Mouse (Mus musculus) left cerebral cortex, postnatal 14 days (tissue): ENCODE results near the gene Mlh1. TPM values are rescaled to one million over a fixed set of nuclear protein-coding genes. Genes with fewer than 3 reads are reported as not detected.

ENCODE experiments used
- DNase-seq, 2 experiments: peaks; one replicate each; pipeline ENCODE4 v3.0.0; 2021 to 2022; ENCODE audit warnings: low spot score in 2 of 2, mixed read lengths in 1 of 2
- intact Hi-C: fragments of 180-260 bp; cut with DNase I; formaldehyde crosslinking; loops from one replicate; pipeline ENCODE4 v1.15.1; 2025
- total RNA-seq, 2 experiments: library from RNA; stranded (reverse); gene quantifications; 2 replicates each; pipeline ENCODE4 v1.2.3; 2021

Gene Mlh1
- total RNA-seq, 2 experiments from 2014 or later = 16.8 to 17.9 TPM

DNA sequence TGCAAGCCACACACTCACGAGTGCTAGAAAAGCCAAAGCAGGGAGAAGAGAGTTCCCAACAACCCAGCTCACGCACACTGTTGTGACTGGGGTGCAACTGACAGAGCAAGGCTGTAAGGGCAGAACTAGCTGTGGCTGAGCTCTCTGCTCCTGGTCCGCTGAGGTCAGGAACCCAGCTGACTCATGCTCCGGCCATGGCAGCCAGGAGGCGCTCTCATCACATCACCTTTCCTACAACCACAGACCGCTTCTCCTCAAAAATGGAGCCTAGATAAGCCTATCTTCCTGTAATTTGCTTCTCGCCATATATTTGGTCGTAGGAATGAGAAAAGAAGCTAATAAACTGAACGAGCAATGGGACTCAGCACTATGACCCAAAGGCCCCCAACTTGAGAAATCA, 36.9 kb downstream of the Mlh1 start:
- DNase-seq = no peak
- intact Hi-C loops = no loop called here

DNA sequence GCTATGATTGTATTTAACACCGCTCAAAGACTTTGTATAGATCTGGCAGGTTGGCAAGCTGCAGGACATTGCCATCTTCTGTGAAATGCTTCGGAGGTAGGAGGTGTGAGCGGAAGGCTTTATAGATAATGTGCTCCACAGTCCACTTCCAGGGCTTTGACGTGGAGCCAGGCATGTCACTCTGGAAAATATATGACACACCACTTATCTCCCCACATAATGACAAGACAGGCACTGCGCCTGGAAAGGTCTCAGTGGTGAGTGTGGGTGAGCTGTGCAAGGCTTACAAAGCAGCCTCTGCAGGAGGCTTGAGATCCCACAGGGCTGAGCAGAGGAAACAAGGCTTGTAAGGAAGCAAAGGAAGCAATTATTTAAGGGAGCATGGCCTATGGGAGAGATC, 43.1 kb downstream of the Mlh1 start:
- no peak for DNase-seq
- intact Hi-C loops = no loop called here

DNA sequence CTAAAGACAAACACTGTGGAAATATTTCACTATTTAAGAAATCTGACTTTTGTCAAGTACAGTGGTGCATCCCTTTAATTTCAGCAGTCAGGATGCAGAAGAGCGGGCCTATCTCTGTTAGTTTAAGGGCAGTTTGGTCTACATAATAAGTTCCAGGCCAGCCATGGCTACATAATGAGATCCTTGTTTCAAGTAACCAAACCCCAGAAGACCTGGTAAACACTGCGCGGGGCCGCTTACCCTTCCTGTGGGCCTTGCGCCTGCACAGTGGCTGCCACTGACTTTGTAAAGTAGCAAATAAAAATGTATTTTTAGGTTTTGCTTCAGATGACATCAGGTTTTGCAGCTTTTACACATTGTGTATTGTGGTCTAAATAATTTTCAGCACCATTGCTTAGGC, 48.2 kb downstream of the Mlh1 start:
- intact Hi-C loops = no loop called here
- no peak for DNase-seq

DNA sequence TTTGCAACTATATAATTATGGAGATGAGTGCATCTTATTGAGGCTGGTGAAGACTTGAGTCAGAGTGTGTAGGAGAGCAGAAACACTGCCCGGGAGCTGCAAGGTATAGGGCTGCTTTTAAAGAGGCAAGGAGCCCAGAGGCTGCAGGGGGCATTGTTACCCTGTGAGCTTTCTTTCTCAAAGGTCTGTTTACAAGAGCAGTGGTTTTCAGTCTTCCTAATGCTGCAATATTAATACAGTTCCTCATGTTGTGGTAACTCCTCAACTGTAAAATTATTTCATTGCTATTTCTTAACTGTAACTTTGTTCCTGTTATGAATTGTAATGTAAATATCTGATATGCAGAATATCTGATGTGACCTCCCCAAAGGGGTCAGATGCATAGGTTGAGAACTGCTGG, 50.0 kb downstream of the Mlh1 start:
- intact Hi-C loops = no loop called here
- DNase-seq = no peak

DNA sequence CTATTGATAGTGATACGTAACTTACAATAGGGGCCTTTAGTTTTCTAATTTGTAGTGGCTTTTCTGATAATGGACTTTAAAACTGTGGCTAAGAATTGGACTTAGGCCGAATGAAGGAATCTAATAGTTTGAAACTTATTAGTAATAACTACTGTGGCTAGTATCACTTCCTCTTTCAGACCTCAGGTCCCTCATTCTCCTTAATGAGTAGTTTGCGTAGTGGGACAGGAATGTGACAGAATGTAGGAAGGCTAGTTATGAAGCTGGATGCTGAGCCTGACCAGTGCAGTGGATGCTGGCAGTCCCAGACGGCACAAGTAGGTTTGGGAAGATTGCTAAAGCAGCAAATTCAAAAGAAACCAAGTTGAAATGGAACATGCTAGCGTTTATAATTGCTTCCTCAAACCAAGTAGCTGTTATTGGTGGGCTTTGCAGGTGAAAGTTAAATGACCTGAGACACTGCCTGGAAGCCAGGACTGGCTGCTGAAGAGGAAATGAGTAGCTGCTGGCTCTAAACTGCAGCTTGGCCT, 51.0 kb downstream of the Mlh1 start:
- DNase-seq = no peak
- intact Hi-C loops = no loop called here

DNA sequence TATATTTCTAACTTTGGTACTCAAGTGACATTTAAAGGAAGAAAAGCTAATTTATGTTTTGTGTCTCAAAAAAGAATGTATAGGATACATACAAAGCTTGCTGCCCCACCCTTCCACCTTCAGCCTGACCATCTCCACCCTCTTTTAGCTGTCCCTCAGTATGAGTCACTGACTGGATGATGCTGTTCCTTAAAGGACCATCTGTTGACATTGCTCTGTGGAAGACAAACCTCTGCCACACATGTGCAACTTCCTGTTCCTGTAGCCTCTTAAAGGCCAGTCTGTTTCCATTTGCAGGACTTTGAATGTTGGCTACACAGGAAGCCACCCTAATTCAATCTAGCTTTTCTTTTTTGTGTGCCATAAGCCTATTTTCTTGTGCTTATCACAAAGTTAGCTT, 55.2 kb downstream of the Mlh1 start:
- intact Hi-C loops = no loop called here
- no peak for DNase-seq

DNA sequence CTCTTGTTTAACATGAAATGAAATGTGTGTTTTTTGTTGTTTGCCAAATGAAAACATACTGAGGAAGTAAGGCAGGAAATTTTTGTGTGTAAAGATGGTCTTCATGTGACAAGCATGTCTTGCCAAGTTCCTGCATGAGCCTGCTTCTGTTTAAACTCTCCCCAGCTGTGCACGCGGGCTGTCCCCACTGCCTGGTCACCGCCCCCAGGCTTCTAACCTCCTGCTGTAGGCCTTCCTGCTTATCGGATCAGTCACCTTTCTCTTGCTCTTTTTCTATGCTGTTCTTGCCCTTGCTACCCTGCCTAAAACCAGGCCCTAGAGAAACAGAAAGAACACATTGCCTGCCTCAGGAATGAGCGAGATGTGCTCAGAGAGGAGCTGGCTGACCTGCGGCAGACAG, 58.1 kb downstream of the Mlh1 start:
- intact Hi-C loops = no loop called here
- DNase-seq = no peak

DNA sequence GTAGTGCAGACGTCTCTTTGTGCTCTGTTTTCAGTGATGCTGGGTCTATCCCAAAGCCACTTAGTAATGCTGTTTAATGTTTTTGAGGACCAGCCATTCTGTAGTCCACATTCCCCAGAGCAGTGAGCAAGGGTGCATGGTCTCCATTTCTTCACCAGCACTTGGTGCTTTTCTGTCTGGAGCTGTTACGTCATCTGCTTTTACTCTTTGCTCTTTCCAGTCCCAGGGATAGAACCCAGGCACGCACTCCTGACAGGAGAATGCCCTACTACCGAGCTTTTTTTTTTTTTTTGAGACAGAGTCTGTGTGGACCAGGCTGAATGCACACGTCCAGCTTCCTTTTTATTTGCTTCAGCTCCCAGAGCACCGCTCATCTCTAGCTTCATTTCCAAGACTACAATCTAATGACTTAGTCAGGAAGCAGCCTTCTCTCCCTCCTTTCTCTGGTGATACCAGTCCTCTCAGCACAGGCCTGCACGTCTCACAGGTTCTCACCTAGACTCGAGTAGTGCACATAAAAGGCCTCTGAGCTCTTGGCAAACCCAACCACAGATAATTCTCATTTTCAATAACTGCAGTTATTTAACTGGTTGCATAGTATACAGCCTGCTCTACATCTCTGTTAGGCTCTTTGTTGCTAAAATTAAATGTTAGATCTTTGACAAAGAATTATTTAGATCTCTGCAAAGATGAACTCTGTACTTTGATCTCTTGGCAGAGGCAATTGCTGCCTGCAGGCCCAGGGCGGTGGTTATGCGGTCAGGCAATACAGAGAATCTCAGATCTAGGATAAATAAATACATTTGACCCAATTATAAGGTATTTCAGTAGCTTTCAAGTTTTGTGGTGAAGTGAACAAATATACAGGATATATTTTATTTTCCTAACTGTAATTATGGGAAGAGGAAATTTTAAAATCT, 60.2 kb downstream of the Mlh1 start:
- no peak for DNase-seq
- intact Hi-C loops = no loop called here

DNA sequence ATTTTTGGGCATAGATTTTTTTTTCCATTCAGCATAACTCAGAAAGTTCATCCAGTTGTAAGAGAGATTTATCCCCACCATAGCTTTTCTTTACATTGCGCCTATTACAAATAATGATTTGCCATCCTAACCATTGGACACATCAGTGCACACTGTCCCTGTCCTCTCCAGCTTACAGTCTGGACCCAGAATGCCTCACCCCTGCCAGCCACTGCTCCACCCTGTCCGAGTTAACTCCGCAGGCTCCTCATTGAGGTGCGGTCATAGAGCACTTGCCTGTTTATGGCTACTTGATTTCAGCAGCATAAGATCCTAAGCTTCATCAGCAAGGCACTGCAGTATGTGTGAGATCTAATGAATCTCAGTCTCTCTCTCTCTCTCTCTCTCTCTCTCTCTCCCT, 61.2 kb downstream of the Mlh1 start:
- no peak for DNase-seq
- intact Hi-C loops = no loop called here

DNA sequence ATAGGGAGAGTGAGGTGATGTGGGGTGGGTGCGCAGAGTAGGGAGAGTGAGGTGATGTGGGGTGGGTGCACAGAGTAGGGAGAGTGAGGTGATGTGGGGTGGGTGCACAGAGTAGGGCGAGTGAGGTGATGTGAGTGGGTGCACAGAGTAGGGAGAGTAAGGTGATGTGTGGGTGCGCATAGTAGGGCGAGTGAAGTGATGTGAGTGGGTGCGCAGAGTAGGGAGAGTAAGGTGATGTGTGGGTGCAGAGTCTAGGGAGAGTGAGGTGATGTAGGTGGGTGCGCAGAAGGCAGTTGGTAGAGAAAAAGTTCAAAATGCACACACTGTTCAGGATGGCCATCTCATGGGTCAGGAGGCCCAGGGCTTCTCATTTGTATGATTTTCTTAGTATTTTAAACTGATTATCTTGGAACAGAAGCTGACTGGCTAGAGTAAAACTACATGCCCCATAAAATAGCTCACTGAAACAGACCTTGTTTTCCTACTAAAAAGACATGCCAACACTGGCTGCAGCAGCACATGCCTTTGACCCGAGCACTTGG, 62.4 kb downstream of the Mlh1 start:
- no peak for DNase-seq

DNA sequence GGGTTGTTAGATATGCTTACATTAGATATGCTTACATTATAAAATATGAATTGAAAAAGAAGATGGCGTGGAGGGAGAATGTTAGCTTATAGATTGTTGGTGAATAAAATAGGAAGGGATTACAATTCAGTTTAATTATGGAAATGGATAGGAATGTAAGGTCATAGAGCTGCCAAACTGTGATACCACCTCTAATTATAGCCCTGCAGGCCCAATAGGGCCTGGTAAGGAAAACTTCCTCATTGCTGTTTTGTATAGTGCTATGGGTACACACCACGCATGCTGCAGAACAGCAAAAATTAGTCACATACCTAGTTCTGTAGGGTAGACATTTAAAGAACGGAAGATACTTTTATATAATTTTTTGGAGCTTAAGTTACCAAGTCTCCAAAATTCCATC, 63.4 kb downstream of the Mlh1 start:
- intact Hi-C loops = loop anchor here (10.0 kb wide), 2 partner anchors 83 to 113 kb away; no protein-coding TSS in a partner anchor
- DNase-seq = no peak

More for the DNA sequence above, 62.4 kb downstream of the Mlh1 start:
- intact Hi-C loops = loop anchor here (10.0 kb wide), 2 partner anchors 84 to 114 kb away; no protein-coding TSS in a partner anchor

DNA sequence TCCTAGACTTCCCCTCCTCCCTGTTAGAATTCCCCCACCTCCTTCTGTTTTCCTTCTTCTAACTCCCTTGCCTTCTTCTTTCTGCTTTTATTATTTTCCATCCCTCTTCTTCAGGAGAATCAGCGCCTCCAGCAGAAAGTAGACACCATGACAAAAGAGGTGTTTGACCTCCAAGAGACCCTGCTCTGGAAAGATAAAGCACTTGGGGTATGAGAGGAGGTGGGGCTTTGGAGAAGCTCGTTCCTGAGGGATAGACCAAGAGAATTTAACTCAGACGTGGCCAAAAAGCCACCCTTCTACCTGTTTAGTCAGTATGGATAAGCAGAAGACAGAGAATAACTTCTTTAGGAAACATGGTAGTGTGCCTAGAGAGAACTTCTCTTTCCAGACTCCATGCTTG, 63.9 kb downstream of the Mlh1 start:
- DNase-seq = no peak
- intact Hi-C loops = loop anchor here (10.0 kb wide), 2 partner anchors 83 to 113 kb away; no protein-coding TSS in a partner anchor

DNA sequence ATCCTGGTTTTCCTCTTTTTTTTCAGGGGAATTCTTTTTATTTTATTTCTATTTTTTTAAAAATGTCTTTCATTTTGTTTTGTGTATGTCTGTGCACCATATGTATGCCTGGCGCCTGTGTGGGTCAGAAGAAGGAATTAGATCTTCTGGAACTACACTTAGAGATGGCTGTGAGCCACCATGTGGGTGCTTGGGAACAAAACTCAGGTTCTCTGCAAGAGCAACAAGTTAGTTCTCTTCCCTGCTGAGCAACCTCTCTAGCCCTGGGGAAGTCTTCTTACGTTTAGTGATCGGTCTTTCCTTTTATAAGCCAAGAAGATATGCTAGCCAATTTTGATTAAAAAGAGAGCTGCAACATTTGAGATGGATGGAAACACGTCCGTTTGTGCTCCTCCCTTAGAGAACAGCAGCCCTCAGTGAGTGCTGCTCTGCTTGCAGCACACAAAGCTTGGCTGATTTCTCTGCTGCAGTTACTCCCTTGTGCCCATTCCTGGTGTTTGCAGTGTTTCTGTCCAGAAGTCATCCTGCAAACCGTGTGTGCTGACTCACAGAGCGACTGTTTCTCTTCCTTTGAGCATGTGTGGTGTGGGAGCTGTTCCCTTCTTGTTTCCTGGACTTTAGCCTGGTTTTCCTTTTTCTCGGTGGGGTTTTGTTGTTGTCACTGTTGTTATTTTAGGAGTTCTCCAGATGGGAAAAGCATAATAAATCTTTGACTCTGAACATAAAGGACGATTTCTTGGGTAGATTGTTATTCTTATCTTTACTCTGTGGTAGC, 66.8 kb downstream of the Mlh1 start:
- DNase-seq = peak; percentile 31 to 46
- intact Hi-C loops = loop anchor here (10.0 kb wide), 2 partner anchors 80 to 110 kb away; no protein-coding TSS in a partner anchor

DNA sequence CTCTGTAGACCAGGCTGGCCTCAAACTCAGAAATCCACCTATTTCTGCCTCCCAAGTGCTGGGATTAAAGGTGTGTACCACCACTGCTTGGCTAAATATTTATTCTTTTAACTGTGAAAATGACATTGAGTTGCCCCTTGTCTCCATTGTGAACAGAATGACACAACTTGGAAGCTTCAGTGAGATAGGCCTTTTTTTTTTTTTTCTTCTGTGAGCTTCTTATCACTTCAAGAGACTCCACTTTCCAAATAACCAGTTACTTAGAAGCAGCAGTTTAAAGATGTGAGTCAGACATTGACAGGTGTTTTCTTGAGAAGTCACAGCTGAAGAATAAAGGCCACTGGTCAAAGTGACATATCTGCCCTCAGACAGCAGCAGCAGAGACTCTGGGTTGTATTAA, 71.4 kb downstream of the Mlh1 start:
- DNase-seq = no peak
- intact Hi-C loops = loop anchor here (10.0 kb wide), 2 partner anchors 75 to 105 kb away; no protein-coding TSS in a partner anchor

DNA sequence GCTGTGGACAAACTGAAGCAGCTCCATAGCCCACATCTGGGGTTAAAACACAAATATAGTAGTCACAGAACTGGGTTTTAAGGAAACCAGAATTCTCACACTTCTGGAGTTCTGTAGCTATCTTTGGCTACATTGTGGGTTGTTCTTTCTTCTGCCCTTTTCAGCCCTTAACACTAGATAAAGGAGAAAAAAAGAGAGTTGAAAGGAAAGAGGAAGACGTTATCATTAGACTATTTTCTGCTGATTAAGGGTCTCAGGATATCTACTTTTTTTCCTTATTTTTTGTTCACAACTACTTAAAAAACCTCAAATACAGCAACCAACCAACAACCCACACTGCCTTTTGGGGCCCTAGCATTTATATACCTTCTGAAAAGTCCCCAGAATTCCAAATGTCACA, 73.3 kb downstream of the Mlh1 start:
- intact Hi-C loops = no loop called here
- DNase-seq = no peak

DNA sequence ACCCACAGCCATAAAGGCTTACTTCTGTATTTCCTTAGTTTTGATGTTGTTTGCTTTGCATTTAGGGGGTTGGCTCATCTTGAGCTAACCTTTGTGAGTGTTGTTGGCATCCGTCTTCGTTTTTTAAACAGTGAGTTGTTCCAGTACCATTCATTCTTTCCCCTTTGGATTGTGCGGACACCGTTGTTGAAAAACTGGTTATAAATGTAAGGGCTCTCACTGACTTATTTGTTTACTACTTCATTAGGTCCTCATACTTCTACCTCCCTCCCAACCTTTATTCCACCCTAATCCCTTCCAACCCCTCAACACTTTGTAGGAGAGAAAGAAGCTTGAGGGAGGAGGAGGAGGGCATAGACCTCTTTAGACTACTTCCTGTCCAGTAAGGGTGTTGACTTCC, 73.9 kb downstream of the Mlh1 start:
- DNase-seq = no peak
- intact Hi-C loops = no loop called here

DNA sequence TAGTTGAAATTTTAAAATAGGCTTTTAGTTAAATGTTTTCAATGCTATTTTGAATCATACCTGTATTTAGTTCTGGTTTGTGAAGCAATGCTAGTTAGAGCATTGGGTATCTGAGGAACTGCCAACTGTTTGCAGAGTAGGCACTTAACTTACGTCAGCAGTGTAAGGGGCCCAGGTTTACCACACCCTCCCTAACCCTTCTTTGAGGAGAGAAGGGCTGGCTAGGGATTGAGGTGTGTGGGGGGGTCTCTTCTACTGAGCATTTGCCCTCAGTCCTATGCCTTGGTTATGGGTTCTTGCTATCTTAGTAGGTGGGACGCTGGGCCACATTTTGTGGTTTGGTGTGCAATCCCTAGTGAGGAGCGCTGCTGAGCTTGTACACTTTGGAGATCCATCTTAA, 74.5 kb downstream of the Mlh1 start:
- DNase-seq = no peak
- intact Hi-C loops = no loop called here

DNA sequence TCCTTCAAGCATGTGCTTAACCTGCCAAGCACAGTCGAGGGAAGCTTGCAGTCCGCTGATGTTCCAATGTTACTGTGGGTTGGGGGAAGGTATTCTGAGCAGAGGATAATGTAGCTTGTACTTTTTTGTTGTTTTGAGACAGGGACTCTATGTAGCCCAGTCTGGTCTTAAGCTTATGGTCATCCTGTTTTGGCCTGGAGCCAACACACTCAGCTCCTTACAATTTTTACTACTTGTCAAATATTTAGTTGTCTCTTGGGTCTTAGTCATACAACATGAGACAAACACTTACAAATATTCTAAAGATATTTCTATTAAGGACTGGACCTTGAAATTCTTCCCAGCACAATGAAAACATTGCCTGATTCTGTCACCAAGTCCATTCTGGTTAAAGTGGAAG, 78.4 kb downstream of the Mlh1 start:
- DNase-seq = no peak
- intact Hi-C loops = no loop called here

DNA sequence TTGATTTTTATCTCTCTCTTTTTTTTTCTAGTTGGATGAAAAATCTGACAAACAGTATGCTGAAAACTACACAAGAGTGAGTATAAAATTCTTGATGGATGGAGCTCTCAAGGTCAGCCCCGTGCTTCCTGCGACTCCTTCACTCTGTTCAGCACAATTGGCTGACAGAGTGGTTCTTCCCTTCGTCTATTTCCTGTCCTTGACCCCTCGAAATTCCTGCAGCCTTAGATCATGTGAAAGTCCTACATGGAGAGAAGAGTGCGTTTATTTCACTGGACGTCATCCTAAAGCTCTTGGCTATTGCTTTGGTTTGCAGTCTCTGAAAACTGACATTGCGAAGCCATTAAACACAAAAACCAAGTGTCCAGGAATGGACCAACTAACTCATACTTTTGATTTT, 82.9 kb downstream of the Mlh1 start:
- no peak for DNase-seq
- intact Hi-C loops = no loop called here

DNA sequence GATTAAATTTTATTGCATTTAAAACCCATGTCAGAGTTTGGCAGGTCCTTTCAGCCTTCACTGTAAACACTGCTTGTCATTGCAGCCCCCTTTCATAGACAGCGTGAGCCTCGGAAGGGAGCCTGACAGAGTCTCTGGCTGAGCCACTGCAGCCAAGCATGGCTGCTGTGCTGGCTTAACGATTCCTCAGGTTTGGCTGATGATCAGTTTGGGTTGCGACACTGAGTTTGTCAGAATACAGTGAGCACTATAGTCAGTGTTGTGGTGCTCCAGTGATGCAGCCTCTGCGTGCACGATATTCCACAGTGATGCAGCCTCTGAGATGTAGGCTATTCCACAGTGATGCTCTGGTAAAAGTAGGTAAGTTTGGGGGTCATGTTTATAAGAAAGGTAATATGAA, 84.7 kb downstream of the Mlh1 start:
- DNase-seq = no peak
- intact Hi-C loops = no loop called here
